Mouse (Mus musculus): ENCODE measurements around the gene Cdcp1.
A peak's percentile ranks its signal among the peaks of the same experiment; 100 is the strongest.

The Cdcp1 gene

GRCm38 (mm10) chr9:123215621-123216440 lies at the start of gene Cdcp1:
TSS of gene Cdcp1 (minus strand) at chr9:123216038.
- peak; percentile 46 for DNase-seq

- peak; percentile 88 for DNase-seq
These were observed 44.8 kb upstream of the Cdcp1 start, which contains the start of gene Tmem158 for GRCm38 (mm10) chr9:123260611-123261021. TSS of gene Tmem158 (minus strand) at chr9:123260764.

GRCm38 (mm10) chr9:123259896-123260610 lies 44.2 kb upstream of the Cdcp1 start:
- peak; percentile 38 for DNase-seq

DNA sequence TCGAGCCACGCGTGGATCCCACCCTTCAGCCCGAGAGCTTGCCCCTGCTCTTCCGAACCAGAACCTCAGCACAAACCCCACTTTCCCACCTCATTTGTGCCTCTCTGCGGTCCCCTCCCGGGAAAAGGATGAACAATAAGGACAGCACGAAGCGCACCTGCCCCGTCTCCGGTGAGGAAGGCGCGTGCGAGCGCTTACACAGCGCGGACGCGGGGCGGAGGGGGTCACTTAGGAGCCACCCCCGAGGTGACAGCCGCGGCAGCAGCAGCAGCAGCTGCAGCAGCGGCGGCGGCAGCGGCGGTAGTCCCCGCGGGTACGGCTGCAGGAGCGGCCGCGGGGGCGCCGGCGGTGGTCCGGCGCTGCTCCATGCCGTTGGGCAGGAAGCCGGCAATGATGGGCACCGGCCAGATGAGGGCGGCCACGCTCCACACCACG lies 43.6 kb upstream of the Cdcp1 start:
- peak; percentile 91 for DNase-seq

- DNase-seq, result no peak
These were observed 43.0 kb upstream of the Cdcp1 start for GRCm38 (mm10) chr9:123258796-123259195.

- no peak for DNase-seq
These were observed 39.9 kb upstream of the Cdcp1 start for GRCm38 (mm10) chr9:123255736-123256135.

DNA sequence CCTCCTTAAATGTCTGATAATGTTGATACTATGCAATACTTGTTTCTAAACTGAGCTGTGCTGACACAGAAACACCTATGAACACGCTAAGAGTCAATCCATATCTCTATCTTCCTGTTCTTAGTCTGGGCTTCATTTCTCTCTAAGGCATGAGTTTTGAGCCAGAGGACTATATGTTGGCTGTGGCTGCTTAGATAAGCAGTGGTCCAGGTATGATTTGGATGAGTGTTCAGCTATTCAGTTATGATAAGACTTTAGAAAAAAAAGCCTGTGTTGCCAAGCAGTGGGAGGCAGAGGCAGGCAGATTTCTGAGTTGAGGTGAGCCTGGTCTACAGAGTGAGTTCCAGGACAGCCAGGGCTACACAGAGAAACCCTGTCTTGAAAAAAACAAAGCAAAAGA lies 32.2 kb upstream of the Cdcp1 start:
- DNase-seq, result no peak

- no peak for DNase-seq
These were observed 29.3 kb upstream of the Cdcp1 start for GRCm38 (mm10) chr9:123245146-123245545.

DNA sequence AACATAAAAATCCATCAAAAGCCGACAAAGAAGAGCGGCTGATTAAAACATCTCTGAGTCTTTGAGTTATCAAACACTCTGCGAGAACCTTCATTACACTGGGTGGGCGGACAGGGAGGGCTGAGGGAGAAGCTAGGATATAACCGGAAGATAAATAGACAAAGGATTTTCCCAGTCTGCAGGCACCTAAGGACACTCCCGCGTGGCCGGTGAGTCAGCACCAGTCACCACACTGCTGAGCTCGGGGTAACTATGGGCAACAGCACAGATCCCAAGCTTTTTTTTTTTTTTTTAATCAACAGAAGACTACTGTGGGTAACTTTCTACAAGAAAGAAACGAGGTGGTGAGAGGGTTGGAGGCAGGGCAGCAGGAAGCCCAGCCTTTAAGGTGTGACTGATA lies 28.1 kb upstream of the Cdcp1 start:
- no peak for DNase-seq

DNA sequence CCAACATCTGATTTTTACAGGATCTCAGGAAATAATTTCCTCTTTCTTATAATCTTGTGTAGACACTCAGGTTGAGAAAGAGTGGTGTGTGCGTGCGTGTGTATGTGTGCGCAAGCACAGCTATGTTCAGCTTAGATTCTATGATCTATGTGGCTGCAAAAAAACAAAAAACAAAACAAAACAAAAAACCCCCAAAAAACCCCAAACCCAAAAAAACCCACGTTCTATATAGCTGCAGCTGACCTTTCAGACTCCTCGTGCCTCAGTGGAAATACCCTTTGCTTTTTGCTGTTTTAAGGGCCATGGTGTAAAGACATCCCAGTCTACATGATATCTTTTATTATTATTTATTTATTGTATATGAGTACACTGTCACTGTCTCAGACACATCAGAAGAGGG lies 25.4 kb upstream of the Cdcp1 start:
- no peak for DNase-seq

DNA sequence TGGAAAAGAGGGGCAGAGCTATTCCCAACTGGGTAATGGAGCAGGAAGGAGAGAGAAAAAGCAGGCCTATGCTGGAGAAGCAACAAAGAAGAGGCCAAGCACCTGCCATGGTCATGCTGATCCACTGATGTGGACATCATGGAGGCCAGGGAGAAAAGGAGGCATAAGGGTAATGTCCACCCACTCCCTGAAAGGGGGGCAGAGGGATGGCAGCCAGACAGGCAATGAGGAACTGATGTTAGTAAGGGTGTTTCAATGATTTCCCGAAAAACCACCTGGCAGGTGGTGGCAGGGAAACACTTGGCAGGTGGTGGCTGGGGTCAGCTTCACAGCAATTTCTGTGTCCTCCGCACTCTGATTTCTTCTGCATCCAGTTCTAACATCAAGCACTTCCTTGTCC lies 24.9 kb upstream of the Cdcp1 start:
- DNase-seq, result no peak

DNA sequence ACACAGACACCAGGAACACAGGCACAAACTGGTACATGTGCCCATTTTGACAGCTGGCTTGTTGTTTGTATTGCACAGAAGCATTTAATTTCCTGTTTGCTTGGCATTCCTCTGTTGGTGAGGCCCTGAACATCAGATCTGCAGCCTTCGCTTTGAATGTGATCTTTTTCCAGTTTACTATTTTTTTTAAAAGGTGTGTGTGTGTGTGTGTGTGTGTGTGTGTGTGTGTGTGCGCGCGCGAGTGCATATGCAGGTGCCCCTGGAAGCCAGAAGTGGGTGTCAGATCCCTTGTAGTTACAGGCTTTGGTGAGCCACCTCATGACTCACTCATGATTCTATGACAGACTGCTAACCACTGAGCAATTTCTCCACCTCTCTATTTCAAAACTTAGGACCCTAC lies 24.4 kb upstream of the Cdcp1 start:
- DNase-seq, result no peak

DNA sequence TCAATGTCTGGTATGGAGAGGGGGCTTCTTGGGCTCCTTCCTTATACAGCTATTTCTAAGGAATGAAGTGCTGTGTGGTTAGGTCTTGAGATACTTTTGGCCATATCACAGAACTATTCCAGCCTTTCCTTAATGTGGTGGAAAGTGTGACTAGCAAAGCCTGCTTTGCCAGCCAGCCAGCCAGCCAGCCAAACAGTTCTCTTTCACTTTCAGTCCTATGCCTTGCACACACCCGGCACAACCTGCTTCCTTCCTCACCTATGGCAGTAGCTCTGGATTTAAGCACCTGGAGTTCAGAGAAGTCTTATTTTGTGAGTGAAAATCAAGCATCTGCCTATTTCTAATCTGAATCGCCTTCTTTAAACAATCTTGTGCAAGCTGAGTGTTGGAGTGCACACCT lies 23.8 kb upstream of the Cdcp1 start:
- DNase-seq, result no peak

GRCm38 (mm10) chr9:123238256-123239045 lies 22.6 kb upstream of the Cdcp1 start:
- DNase-seq, result peak; percentile 29

DNA sequence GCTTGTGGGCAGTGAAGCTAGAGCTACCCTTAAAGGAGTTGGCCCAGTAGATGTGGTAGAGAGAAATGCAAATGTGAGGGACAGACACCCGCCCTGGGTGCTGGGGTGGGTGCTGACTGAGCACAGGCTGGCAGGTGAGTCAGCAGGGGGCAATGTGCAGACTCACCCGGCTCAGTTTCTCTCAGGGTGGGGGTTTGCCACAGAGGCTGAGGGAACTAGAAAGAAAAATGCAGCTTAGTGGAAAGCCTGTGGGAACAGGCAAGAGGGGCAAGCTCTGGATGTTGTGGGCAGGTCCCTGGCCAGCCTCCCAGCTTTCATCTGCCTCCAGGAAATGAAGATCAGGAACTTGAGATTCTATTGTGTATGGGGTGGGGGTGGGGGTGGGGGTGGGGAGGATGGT lies 21.9 kb upstream of the Cdcp1 start:
- peak; percentile 85 for DNase-seq

- DNase-seq, result no peak
These were observed 19.8 kb upstream of the Cdcp1 start for GRCm38 (mm10) chr9:123235621-123236020.

GRCm38 (mm10) chr9:123229826-123230225 lies 14.0 kb upstream of the Cdcp1 start:
- DNase-seq, result no peak

DNA sequence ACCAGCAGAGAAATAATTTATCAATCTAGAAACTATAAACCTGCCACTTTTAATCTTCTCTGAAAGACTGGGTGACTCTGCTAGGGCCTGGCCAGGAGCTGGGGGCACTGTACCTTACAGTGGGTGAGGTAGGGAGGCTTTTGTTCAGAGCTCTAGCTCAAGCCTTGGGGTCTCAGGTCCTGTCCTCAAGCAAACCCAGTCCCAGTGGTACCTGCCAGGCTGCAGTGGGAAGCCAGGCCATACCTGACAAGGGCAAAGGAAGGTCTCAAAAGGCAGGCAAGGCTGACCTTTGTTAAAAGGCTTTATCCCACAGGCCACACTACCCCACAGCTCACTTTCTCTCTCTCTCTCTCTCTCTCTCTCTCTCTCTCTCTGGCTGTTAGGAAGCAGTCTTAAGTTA lies 12.8 kb upstream of the Cdcp1 start:
- no peak for DNase-seq

GRCm38 (mm10) chr9:123227106-123227750 lies 11.4 kb upstream of the Cdcp1 start:
- no peak for DNase-seq

DNA sequence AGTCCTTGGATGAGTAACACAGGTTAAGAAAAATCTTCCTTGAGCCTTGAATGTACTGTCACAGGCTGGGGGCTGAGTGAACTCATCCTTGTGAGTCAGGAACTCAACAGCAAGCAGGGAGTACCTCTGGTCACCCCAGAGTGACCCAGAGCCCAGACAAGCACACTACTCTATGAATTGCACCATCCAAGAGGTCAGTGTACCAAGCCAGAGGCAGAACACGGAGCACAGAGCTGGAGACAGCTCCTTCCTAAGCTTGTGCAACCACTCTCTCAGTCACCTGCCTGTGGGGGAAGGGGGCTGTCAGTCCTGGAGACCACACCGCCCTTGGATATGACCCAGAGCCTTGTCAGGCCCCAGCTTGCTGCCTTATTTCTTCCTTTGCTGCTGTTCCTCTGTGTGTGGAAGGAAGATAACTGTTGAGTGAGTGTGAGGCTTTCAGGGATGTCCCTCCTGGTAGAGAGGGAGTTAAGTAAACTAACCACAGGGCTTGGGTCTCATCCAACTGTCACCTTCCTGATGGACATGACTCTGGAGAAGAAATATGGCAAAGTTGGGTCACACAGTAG lies 9.1 kb upstream of the Cdcp1 start:
- no peak for DNase-seq

- DNase-seq, result no peak
These were observed 4.0 kb upstream of the Cdcp1 start for GRCm38 (mm10) chr9:123219826-123220225.

DNA sequence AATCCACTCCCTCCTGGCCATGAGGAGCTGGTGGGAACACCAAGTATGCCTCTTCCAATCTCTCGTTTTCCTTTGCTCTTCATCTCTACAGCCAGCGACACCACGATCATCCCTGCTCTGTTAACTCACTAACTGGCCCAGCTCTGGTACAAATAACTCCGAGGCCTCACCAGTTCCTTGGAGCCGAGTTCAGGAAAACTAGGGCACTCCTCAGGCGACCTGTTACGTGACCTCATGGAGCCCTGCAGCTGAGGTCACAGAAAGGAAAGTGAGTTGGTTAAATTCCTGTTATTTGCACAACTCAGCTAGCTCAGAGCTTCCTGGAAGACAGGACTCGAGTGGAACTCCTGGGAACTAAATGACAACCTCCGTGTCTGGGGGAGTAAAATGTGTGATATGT lies 2.5 kb downstream of the Cdcp1 start:
- DNase-seq, result no peak

DNA sequence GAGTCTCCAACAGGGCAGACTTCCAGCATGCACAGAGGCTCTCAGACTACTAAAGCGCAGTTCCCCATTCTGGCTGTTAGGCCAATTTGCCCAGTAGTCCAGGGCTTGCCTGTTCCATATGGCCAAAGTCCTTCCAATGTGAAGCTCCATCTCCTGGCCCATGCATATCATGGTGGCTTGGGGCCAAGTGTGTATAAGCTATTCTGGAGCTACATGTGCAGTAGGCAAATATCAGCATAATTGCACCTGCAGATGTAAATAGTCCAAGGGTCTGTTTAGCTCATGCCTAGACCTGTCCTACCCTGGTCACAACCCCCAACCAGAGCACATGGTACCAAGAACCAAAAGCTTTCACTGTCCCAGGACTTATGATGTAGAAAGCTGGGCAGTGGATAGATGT lies 7.9 kb downstream of the Cdcp1 start:
- DNase-seq, result no peak

All from lung, postnatal 10 days (tissue).